Comparison of ENCODE assay signal across 20 mouse cellular contexts in genomic region chr11:62819059-62819686, GRCm38 (mm10). TPM values are rescaled to one million over a fixed set of nuclear protein-coding genes. Genes with fewer than 3 reads are reported as not detected.
A peak's percentile ranks its signal among the peaks of the same experiment; 100 is the strongest.
DNase-seq lines count a peak whose midpoint lies in the region; ATAC-seq and TF ChIP-seq lines count a peak whose summit lies in the region.
"Had no signal": no experiment of that assay in that cellular context is flagged by ENCODE, and none has a peak within 500 bp of the region (broad histone marks: within the 10 kb centered on the region; RNA-seq: fewer than 3 reads in every experiment).

No protein-coding gene starts in this region.

- no peak for DNase-seq in hindbrain, embryonic 10.5 days (ENCODE audit: low spot score)
- no peak for DNase-seq in hindbrain, postnatal 0 days (ENCODE audit: low spot score)
- no peak for DNase-seq in neural tube, embryonic 10.5 days (ENCODE audit: extremely low spot score, low spot score)
- no peak for DNase-seq in midbrain, embryonic 14.5 days
- DNase-seq in urinary bladder, adult 2 months (ENCODE audit: low spot score), result no peak
- DNase-seq: adrenal gland, postnatal 14 days; cerebellum, adult 11 months; cerebellum, postnatal 14 days; gastrocnemius, postnatal 14 days; kidney, adult 18-20 months; kidney, postnatal 10 days; right cerebral cortex, postnatal 25 days had no signal

- no peak for TF ChIP-seq POLR2A in embryonic fibroblast, embryonic 13.5 days (IDR thresholded peaks at IDR 0.05; ENCODE audit: low read depth, low read length)

- 0 out of 2 replicates have a peak, but pooled peaks cover 5% of the 10 kb centered on the region for H3K27me3 ChIP-seq in hindbrain, embryonic 10.5 days (ENCODE audit: insufficient read depth, poor library complexity, severe bottlenecking)
- no peaks in the 10 kb centered on the region for H3K27me3 ChIP-seq in hindbrain, postnatal 0 days (ENCODE audit: insufficient read depth, low read length)
- no peaks in the 10 kb centered on the region; the same call in 1 of the 2 replicates for H3K27me3 ChIP-seq in neural tube, embryonic 13.5 days
- H3K27me3 ChIP-seq in midbrain, embryonic 14.5 days (ENCODE audit: control insufficient read depth, insufficient read depth, low read length), result no peaks in the 10 kb centered on the region
- H3K27me3 ChIP-seq: heart, embryonic 13.5 days; limb, embryonic 13.5 days had no signal

- H3K36me3 ChIP-seq in hindbrain, embryonic 10.5 days, result no peaks in the 10 kb centered on the region
- H3K36me3 ChIP-seq in hindbrain, postnatal 0 days (ENCODE audit: insufficient read depth, low read length), result no peaks in the 10 kb centered on the region
- H3K36me3 ChIP-seq in neural tube, embryonic 13.5 days, result no peaks in the 10 kb centered on the region
- H3K36me3 ChIP-seq in midbrain, embryonic 14.5 days (ENCODE audit: control insufficient read depth, insufficient read depth, low read length), result no peaks in the 10 kb centered on the region
- H3K36me3 ChIP-seq: forebrain, embryonic 12.5 days; limb, embryonic 13.5 days; midbrain, embryonic 12.5 days had no signal

- TF ChIP-seq CTCF in hindbrain, postnatal 0 days (IDR thresholded peaks at IDR 0.05; ENCODE audit: low read depth), result no peak
- no peak for TF ChIP-seq CTCF in embryonic fibroblast, embryonic 13.5 days (IDR thresholded peaks at IDR 0.05; ENCODE audit: borderline replicate concordance, insufficient read depth, low read length)

- no peak overlapping the region for H3K4me2 ChIP-seq in hindbrain, postnatal 0 days (ENCODE audit: low read depth, low read length)
- peak overlapping the region; percentile 72; the same call in 1 of the 2 replicates for H3K4me2 ChIP-seq in neural tube, embryonic 13.5 days
- H3K4me2 ChIP-seq in midbrain, embryonic 14.5 days (ENCODE audit: low read length), result no peak overlapping the region

- peaks cover 24% of the 10 kb centered on the region for H3K4me1 ChIP-seq in hindbrain, embryonic 10.5 days (replicated peaks)
- peaks cover 8% of the 10 kb centered on the region; the same call in 1 of the 2 replicates for H3K4me1 ChIP-seq in hindbrain, postnatal 0 days (ENCODE audit: insufficient read depth, low read length)
- H3K4me1 ChIP-seq in neural tube, embryonic 13.5 days (replicated peaks), result peaks cover 26% of the 10 kb centered on the region
- peaks cover 5% of the 10 kb centered on the region for H3K4me1 ChIP-seq in embryonic fibroblast, embryonic 13.5 days (ENCODE audit: control insufficient read depth, insufficient read depth, low read length)
- H3K4me1 ChIP-seq in midbrain, embryonic 14.5 days (ENCODE audit: control insufficient read depth, insufficient read depth, low read length), result peaks cover 11% of the 10 kb centered on the region

- 90% methylated on average over 8 of the region's 8 CpGs for WGBS in hindbrain, embryonic 10.5 days
- WGBS in hindbrain, postnatal 0 days, result 93% methylated on average over 8 of the region's 8 CpGs
- WGBS in neural tube, embryonic 13.5 days, result 94% methylated on average over 8 of the region's 8 CpGs
- WGBS in midbrain, embryonic 14.5 days, result 94% methylated on average over 8 of the region's 8 CpGs

- H3K9ac ChIP-seq in hindbrain, postnatal 0 days (replicated peaks; ENCODE audit: low read length), result no peak overlapping the region
- H3K9ac ChIP-seq in neural tube, embryonic 13.5 days, result no peak overlapping the region
- H3K9ac ChIP-seq in midbrain, embryonic 14.5 days (replicated peaks; ENCODE audit: low read length), result no peak overlapping the region
- H3K9ac ChIP-seq: forebrain, embryonic 12.5 days; liver, embryonic 14.5 days; midbrain, embryonic 12.5 days had no signal

- no peaks in the 10 kb centered on the region for H3K9me3 ChIP-seq in hindbrain, embryonic 10.5 days
- no peaks in the 10 kb centered on the region for H3K9me3 ChIP-seq in hindbrain, postnatal 0 days (ENCODE audit: low read length)
- H3K9me3 ChIP-seq in neural tube, embryonic 13.5 days, result no peaks in the 10 kb centered on the region
- no peaks in the 10 kb centered on the region for H3K9me3 ChIP-seq in midbrain, embryonic 14.5 days (ENCODE audit: control insufficient read depth, low read length)
- H3K9me3 ChIP-seq: forebrain, embryonic 12.5 days; limb, embryonic 13.5 days; midbrain, embryonic 12.5 days had no signal

- H3K4me3 ChIP-seq in hindbrain, embryonic 10.5 days, result no peak overlapping the region
- no peak overlapping the region for H3K4me3 ChIP-seq in hindbrain, postnatal 0 days (ENCODE audit: low read length)
- no peak overlapping the region for H3K4me3 ChIP-seq in neural tube, embryonic 13.5 days
- no peak overlapping the region for H3K4me3 ChIP-seq in embryonic fibroblast, embryonic 13.5 days (ENCODE audit: insufficient read depth, low read length)
- no peak overlapping the region for H3K4me3 ChIP-seq in midbrain, embryonic 14.5 days (replicated peaks; ENCODE audit: low read depth, low read length)

- ATAC-seq in hindbrain, postnatal 0 days, result no peak
- no peak for ATAC-seq in neural tube, embryonic 13.5 days (ENCODE audit: low read depth)
- no peak for ATAC-seq in midbrain, embryonic 14.5 days (ENCODE audit: low FRiP score, low TSS enrichment)
- ATAC-seq: activated CD4-positive, CD25-positive, alpha-beta regulatory T cell, adult 4 months had no signal

- H3K27ac ChIP-seq in hindbrain, embryonic 10.5 days, result peak overlapping the region; percentile 84
- no peak overlapping the region for H3K27ac ChIP-seq in hindbrain, postnatal 0 days
- no peak overlapping the region for H3K27ac ChIP-seq in neural tube, embryonic 13.5 days (replicated peaks)
- peak overlapping the region; percentile 55 for H3K27ac ChIP-seq in embryonic fibroblast, embryonic 13.5 days (ENCODE audit: insufficient read depth, low read length)
- H3K27ac ChIP-seq in midbrain, embryonic 14.5 days (replicated peaks; ENCODE audit: low read depth, low read length), result no peak overlapping the region
- H3K27ac ChIP-seq: forebrain, embryonic 12.5 days; liver, embryonic 14.5 days; midbrain, embryonic 12.5 days had no signal

RNA-seq across cellular contexts. Expression of gene Trim16, which starts 0.9 kb away (rescaled TPM):
- polyA plus RNA-seq in hindbrain, embryonic 10.5 days (2016; fragmentation: Nextera tagmentation; extraction: Ambion mirVana), result 4.4 and 6.1 TPM in 2 replicates
- 5.2 and 7.2 TPM in 2 replicates for total RNA-seq in hindbrain, postnatal 0 days (2014; rRNA removed)
- polyA plus RNA-seq in hindbrain, postnatal 0 days (2015; fragmentation: Nextera tagmentation; extraction: Ambion mirVana), result 5.5 and 6.1 TPM in 2 replicates
- polyA plus RNA-seq in neural tube, embryonic 13.5 days (2015; fragmentation: Nextera tagmentation; extraction: Ambion mirVana), result 9.6 and 10.2 TPM in 2 replicates
- polyA plus RNA-seq in embryonic fibroblast, embryonic 13.5 days (2011; ENCODE audit: insufficient read length, low read depth, missing spikeins), result 23.5 and 28.5 TPM in 2 replicates
- 4.5 and 6.8 TPM in 2 replicates for polyA plus RNA-seq in midbrain, embryonic 14.5 days (2014; fragmentation: Nextera tagmentation; extraction: Ambion mirVana)
- polyA plus RNA-seq in urinary bladder, adult 2 months (2012; rRNA removed), result 23.3 and 33.0 TPM in 2 replicates

RNA-seq across cellular contexts. Expression of gene Fbxw10, which starts 27.7 kb away (rescaled TPM):
- polyA plus RNA-seq in hindbrain, embryonic 10.5 days (2016; fragmentation: Nextera tagmentation; extraction: Ambion mirVana), result 0.36 and 0.41 TPM in 2 replicates
- total RNA-seq in hindbrain, postnatal 0 days (2014; rRNA removed), result 0.36 and 0.37 TPM in 2 replicates
- polyA plus RNA-seq in hindbrain, postnatal 0 days (2015; fragmentation: Nextera tagmentation; extraction: Ambion mirVana), result 0.36 and 0.82 TPM in 2 replicates
- 0.39 and 0.52 TPM in 2 replicates for polyA plus RNA-seq in neural tube, embryonic 13.5 days (2015; fragmentation: Nextera tagmentation; extraction: Ambion mirVana)
- 1.3 and 1.5 TPM in 2 replicates for polyA plus RNA-seq in embryonic fibroblast, embryonic 13.5 days (2011; ENCODE audit: insufficient read length, low read depth, missing spikeins)
- polyA plus RNA-seq in midbrain, embryonic 14.5 days (2014; fragmentation: Nextera tagmentation; extraction: Ambion mirVana), result 0.24 and 0.27 TPM in 2 replicates
- polyA plus RNA-seq in urinary bladder, adult 2 months (2012; rRNA removed), result 0.77 and 1.6 TPM in 2 replicates

RNA-seq across cellular contexts. Expression of gene Zfp286, which starts 29.9 kb away (rescaled TPM):
- 23.6 and 23.7 TPM in 2 replicates for polyA plus RNA-seq in hindbrain, embryonic 10.5 days (2016; fragmentation: Nextera tagmentation; extraction: Ambion mirVana)
- 13.7 and 18.3 TPM in 2 replicates for total RNA-seq in hindbrain, postnatal 0 days (2014; rRNA removed)
- 14.8 and 17.8 TPM in 2 replicates for polyA plus RNA-seq in hindbrain, postnatal 0 days (2015; fragmentation: Nextera tagmentation; extraction: Ambion mirVana)
- 30.2 and 34.5 TPM in 2 replicates for polyA plus RNA-seq in neural tube, embryonic 13.5 days (2015; fragmentation: Nextera tagmentation; extraction: Ambion mirVana)
- 6.7 and 7.6 TPM in 2 replicates for polyA plus RNA-seq in embryonic fibroblast, embryonic 13.5 days (2011; ENCODE audit: insufficient read length, low read depth, missing spikeins)
- polyA plus RNA-seq in midbrain, embryonic 14.5 days (2014; fragmentation: Nextera tagmentation; extraction: Ambion mirVana), result 31.2 and 32.5 TPM in 2 replicates
- polyA plus RNA-seq in urinary bladder, adult 2 months (2012; rRNA removed), result 5.4 and 5.5 TPM in 2 replicates

Comparison
In these comparisons a context has a peak if more than half of its experiments do, and no peak if none do; other contexts are left out.
1. H3K27ac ChIP-seq: peak in hindbrain, embryonic 10.5 days (single experiment) and embryonic fibroblast, embryonic 13.5 days (single experiment); none in hindbrain, postnatal 0 days (single experiment), neural tube, embryonic 13.5 days (single experiment) and midbrain, embryonic 14.5 days (single experiment).